Mouse (Mus musculus) ES-Bruce4 (cell line): Measurements from ENCODE around the gene Alpk3.

ENCODE experiments used
- CTCF ChIP-seq: IDR thresholded peaks from one replicate; pipeline ENCODE4 v1.8.1; 2011; ENCODE audit warnings: low read depth, low read length
- POLR2A ChIP-seq: IDR thresholded peaks from one replicate; pipeline ENCODE4 v1.8.1; 2011; ENCODE audit warnings: low read length; ENCODE audit not compliant: insufficient read depth

GRCm38 (mm10) chr7:81108226-81108625, 50.8 kb downstream of the Alpk3 start:
- no peak for TF ChIP-seq POLR2A
- TF ChIP-seq CTCF = no peak
